ENCODE assay signal across 31 mouse cellular contexts in genomic region chr10:44555317-44555716, GRCm38 (mm10). TPM values are rescaled to one million over a fixed set of nuclear protein-coding genes. Genes with fewer than 3 reads are reported as not detected.
A peak's percentile ranks its signal among the peaks of the same experiment; 100 is the strongest.
DNase-seq lines count a peak whose midpoint lies in the region; ATAC-seq and TF ChIP-seq lines count a peak whose summit lies in the region.
"Had no signal": no experiment of that assay in that cellular context is flagged by ENCODE, and none has a peak within 500 bp of the region (broad histone marks: within the 10 kb centered on the region; RNA-seq: fewer than 3 reads in every experiment).

No protein-coding gene starts in this region.

- no peak for TF ChIP-seq EP300 in liver, embryonic 14.5 days (IDR thresholded peaks at IDR 0.05; ENCODE audit: low read depth)

- no peak for ATAC-seq in heart, embryonic 13.5 days (ENCODE audit: extremely low read depth, insufficient number of reproducible peaks, low FRiP score, low TSS enrichment)
- peak; percentile 81 for ATAC-seq in liver, embryonic 14.5 days (ENCODE audit: insufficient read depth)
- ATAC-seq in kidney, embryonic 15.5 days (replicated peaks; ENCODE audit: low FRiP score) = no peak
- no peak for ATAC-seq in intestine, postnatal 0 days
- ATAC-seq: activated CD4-positive, CD25-positive, alpha-beta regulatory T cell, adult 4 months; CD4-positive, CD25-positive, alpha-beta regulatory T cell, adult 4 months; forebrain, embryonic 13.5 days; inflammation-experienced regulatory T-cells, adult 6 months; midbrain, embryonic 16.5 days had no signal

- DNase-seq in heart, embryonic 10.5 days (ENCODE audit: low spot score) = no peak
- DNase-seq in 416B (ENCODE audit: low read depth) = peak; percentile 24
- DNase-seq in c-Kit-negative CD71-positive TER-119-positive erythroid progenitor cells, embryonic 14.5 days (ENCODE audit: low read depth, low spot score) = peak; percentile 24
- peak; percentile 16 to 55 (median 27) for DNase-seq in liver, embryonic 14.5 days (ENCODE audit: low read depth in 3 of 3, low spot score in 3 of 3)
- no peak for DNase-seq in gastrocnemius, postnatal 4 days (ENCODE audit: low spot score in 2 of 2)
- DNase-seq: adrenal gland, adult 2 months; adrenal gland, postnatal 36 days; cerebellum, adult 9-10 months; cerebellum, postnatal 36 days; gastrocnemius, postnatal 10 days; heart, adult 11 months; kidney, adult 18-20 months; kidney, postnatal 4 days; layer of hippocampus, postnatal 36 days; left cerebral cortex, postnatal 4 days; lung, embryonic 14.5 days; right cerebral cortex, adult 18-20 months; thymus, adult 2 months; thymus, postnatal 36 days had no signal

- H3K9ac ChIP-seq in heart, embryonic 13.5 days = no peak overlapping the region
- H3K9ac ChIP-seq in liver, embryonic 14.5 days (replicated peaks) = no peak overlapping the region
- H3K9ac ChIP-seq in kidney, embryonic 15.5 days = no peak overlapping the region
- no peak overlapping the region for H3K9ac ChIP-seq in intestine, postnatal 0 days (ENCODE audit: low read depth, low read length)
- H3K9ac ChIP-seq: forebrain, embryonic 13.5 days; hindbrain, embryonic 14.5 days; lung, embryonic 14.5 days had no signal

- H3K9me3 ChIP-seq in heart, embryonic 13.5 days = peaks cover 6% of the 10 kb centered on the region
- H3K9me3 ChIP-seq in heart, embryonic 10.5 days = no peaks in the 10 kb centered on the region
- no peaks in the 10 kb centered on the region for H3K9me3 ChIP-seq in liver, embryonic 14.5 days (ENCODE audit: control insufficient read depth, low read length)
- H3K9me3 ChIP-seq in kidney, embryonic 15.5 days (replicated peaks) = no peaks in the 10 kb centered on the region
- no peaks in the 10 kb centered on the region for H3K9me3 ChIP-seq in intestine, postnatal 0 days (ENCODE audit: control insufficient read depth)
- H3K9me3 ChIP-seq: midbrain, embryonic 10.5 days had no signal

- H3K27ac ChIP-seq in heart, embryonic 13.5 days (replicated peaks) = 0 out of 2 replicates have a peak overlapping the region, but pooled peaks have one; percentile 15
- H3K27ac ChIP-seq in heart, embryonic 10.5 days = no peak overlapping the region
- no peak overlapping the region; the same call in 1 of the 2 replicates for H3K27ac ChIP-seq in liver, embryonic 14.5 days
- H3K27ac ChIP-seq in kidney, embryonic 15.5 days = no peak overlapping the region
- H3K27ac ChIP-seq in intestine, postnatal 0 days (ENCODE audit: low read depth, low read length) = no peak overlapping the region
- H3K27ac ChIP-seq: forebrain, embryonic 13.5 days; hindbrain, embryonic 14.5 days; kidney, postnatal 0 days; macrophage; midbrain, embryonic 10.5 days had no signal

- 6% methylated on average over 2 of the region's 2 CpGs for WGBS in heart, embryonic 13.5 days
- 8% methylated on average over 2 of the region's 2 CpGs for whole genome bisulfite sequencing in heart, embryonic 10.5 days
- WGBS in liver, embryonic 14.5 days (ENCODE audit: insufficient replicate concordance) = 3% methylated on average over 2 of the region's 2 CpGs
- 76% methylated on average over 2 of the region's 2 CpGs for WGBS in kidney, embryonic 15.5 days
- WGBS in intestine, postnatal 0 days = 47% methylated on average over 2 of the region's 2 CpGs

- H3K4me2 ChIP-seq in heart, embryonic 13.5 days = no peak overlapping the region
- H3K4me2 ChIP-seq in liver, embryonic 14.5 days (ENCODE audit: low read depth) = peak overlapping the region; percentile 29
- no peak overlapping the region for H3K4me2 ChIP-seq in kidney, embryonic 15.5 days
- H3K4me2 ChIP-seq in intestine, postnatal 0 days (replicated peaks; ENCODE audit: low read depth) = no peak overlapping the region
- H3K4me2 ChIP-seq: forebrain, embryonic 13.5 days; hindbrain, embryonic 14.5 days; lung, embryonic 14.5 days had no signal

- H3K36me3 ChIP-seq in heart, embryonic 13.5 days = no peaks in the 10 kb centered on the region
- H3K36me3 ChIP-seq in heart, embryonic 10.5 days = peaks cover 4% of the 10 kb centered on the region; the same call in 1 of the 2 replicates
- H3K36me3 ChIP-seq in liver, embryonic 14.5 days (replicated peaks; ENCODE audit: control insufficient read depth, insufficient read depth, low read depth) = no peaks in the 10 kb centered on the region
- no peaks in the 10 kb centered on the region for H3K36me3 ChIP-seq in kidney, embryonic 15.5 days
- no peaks in the 10 kb centered on the region for H3K36me3 ChIP-seq in intestine, postnatal 0 days (ENCODE audit: control insufficient read depth, insufficient read depth)
- H3K36me3 ChIP-seq: midbrain, embryonic 10.5 days had no signal

- H3K4me1 ChIP-seq in heart, embryonic 13.5 days = peaks cover 5% of the 10 kb centered on the region; the same call in 1 of the 2 replicates
- no peaks in the 10 kb centered on the region for H3K4me1 ChIP-seq in heart, embryonic 10.5 days
- peaks cover 0 to 11% of the 10 kb centered on the region in 2 experiments; a peak in 3 of 4 replicates for H3K4me1 ChIP-seq in liver, embryonic 14.5 days (replicated peaks; ENCODE audit: control insufficient read depth in 2 of 2, insufficient read depth in 2 of 2, low read length in 1 of 2)
- H3K4me1 ChIP-seq in kidney, embryonic 15.5 days = no peaks in the 10 kb centered on the region
- no peaks in the 10 kb centered on the region for H3K4me1 ChIP-seq in intestine, postnatal 0 days (replicated peaks; ENCODE audit: control insufficient read depth, insufficient read depth, low read length)
- H3K4me1 ChIP-seq: forebrain, embryonic 13.5 days; midbrain, embryonic 10.5 days had no signal

- H3K27me3 ChIP-seq in heart, embryonic 13.5 days (replicated peaks) = no peaks in the 10 kb centered on the region
- H3K27me3 ChIP-seq in heart, embryonic 10.5 days (ENCODE audit: insufficient read depth, poor library complexity, severe bottlenecking) = no peaks in the 10 kb centered on the region
- no peaks in the 10 kb centered on the region for H3K27me3 ChIP-seq in liver, embryonic 14.5 days (ENCODE audit: control insufficient read depth, insufficient read depth, low read length)
- no peaks in the 10 kb centered on the region for H3K27me3 ChIP-seq in kidney, embryonic 15.5 days
- H3K27me3 ChIP-seq in intestine, postnatal 0 days (replicated peaks; ENCODE audit: control insufficient read depth, insufficient read depth, low read length) = no peaks in the 10 kb centered on the region
- H3K27me3 ChIP-seq: forebrain, embryonic 13.5 days had no signal

- TF ChIP-seq CTCF in liver, embryonic 14.5 days (IDR thresholded peaks at IDR 0.05; ENCODE audit: low read depth) = no peak
- TF ChIP-seq CTCF in intestine, postnatal 0 days (IDR thresholded peaks at IDR 0.05; ENCODE audit: low read depth) = no peak

- no peak overlapping the region for H3K4me3 ChIP-seq in heart, embryonic 13.5 days
- no peak overlapping the region for H3K4me3 ChIP-seq in heart, embryonic 10.5 days
- H3K4me3 ChIP-seq in liver, embryonic 14.5 days (ENCODE audit: insufficient read depth in 1 of 2, low read depth in 2 of 2, low read length in 2 of 2) = no peak overlapping the region
- no peak overlapping the region for H3K4me3 ChIP-seq in kidney, embryonic 15.5 days (replicated peaks)
- no peak overlapping the region for H3K4me3 ChIP-seq in intestine, postnatal 0 days (ENCODE audit: low read depth, low read length)
- H3K4me3 ChIP-seq: forebrain, embryonic 13.5 days; midbrain, embryonic 10.5 days had no signal

RNA-seq across cellular contexts. Expression of gene Prdm1, which starts 27.0 kb away (rescaled TPM):
- polyA plus RNA-seq in heart, embryonic 13.5 days (2015; fragmentation: Nextera tagmentation; extraction: Ambion mirVana) = 0.34 and 0.67 TPM in 2 replicates
- polyA plus RNA-seq in heart, embryonic 10.5 days (2016; fragmentation: Nextera tagmentation; extraction: Ambion mirVana) = 1.1 and 2.9 TPM in 2 replicates
- polyA plus RNA-seq in liver, embryonic 14.5 days (2012; rRNA removed) = 0.08 and 0.12 TPM in 2 replicates
- polyA plus RNA-seq in liver, embryonic 14.5 days (2014; fragmentation: Nextera tagmentation; extraction: Ambion mirVana) = 0.13 and 0.18 TPM in 2 replicates
- 2.2 and 2.7 TPM in 2 replicates for polyA plus RNA-seq in kidney, embryonic 15.5 days (2015; fragmentation: Nextera tagmentation; extraction: Ambion mirVana)
- 17.7 and 21.2 TPM in 2 replicates for polyA plus RNA-seq in intestine, postnatal 0 days (2015; fragmentation: Nextera tagmentation; extraction: Ambion mirVana)
- 1 to 10 TPM; 2.3 to 2.9 TPM for total RNA-seq in gastrocnemius, postnatal 4 days (2021)

Comparison
In these comparisons a context has a peak if more than half of its experiments do, and no peak if none do; other contexts are left out.
1. DNase-seq: peak in 416B (single experiment), c-Kit-negative CD71-positive TER-119-positive erythroid progenitor cells, embryonic 14.5 days (single experiment) and liver, embryonic 14.5 days (3 of 3); none in heart, embryonic 10.5 days (single experiment) and gastrocnemius, postnatal 4 days (0 of 2).